Mouse (Mus musculus): ENCODE measurements at regions not wholly inside any gene's neighbourhood (a gene's known extent, or its start where the extent isn't known, plus 50 kb on each side); places are given as distances from the start of the nearest gene placed in this dataset.

GRCm38 (mm10) chr13:101208788-101209187 lies 375.6 kb upstream of the Slc30a5 start:
- TF ChIP-seq CTCF (IDR thresholded peaks at IDR 0.05), result no peak
- TF ChIP-seq EP300 (IDR thresholded peaks at IDR 0.05), result no peak
